Mouse (Mus musculus) midbrain, postnatal 0 days (tissue): ENCODE data around the gene Hspb8. TPM values are rescaled to one million over a fixed set of nuclear protein-coding genes. Genes with fewer than 3 reads are reported as not detected.
A peak's percentile ranks its signal among the peaks of the same experiment; 100 is the strongest.

ENCODE experiments used
- ATAC-seq: fragments of 200-750 bp; cut with Nextera tagmentation; 2 replicates; pipeline ENCODE4 v1.8.0; 2017; ENCODE audit warnings: moderate number of reproducible peaks, mild to moderate bottlenecking, moderate TSS enrichment, moderate library complexity; ENCODE audit not compliant: low FRiP score
- DNase-seq: peaks from one replicate; pipeline ENCODE4 v3.0.0-alpha.2; 2015; ENCODE audit warnings: low spot score
- H3K27ac ChIP-seq: fragments of 300-500 bp; sonication (generic); 2 replicates; pipeline ENCODE4 v1.5.1; 2014; ENCODE audit warnings: low read depth, mild to moderate bottlenecking, low read length, mixed read lengths
- H3K27me3 ChIP-seq: fragments of 300-500 bp; sonication (generic); 2 replicates; pipeline ENCODE4 v1.6.1; 2014; ENCODE audit warnings: low read length, control low read depth, mixed read lengths; ENCODE audit not compliant: insufficient read depth
- H3K36me3 ChIP-seq: fragments of 300-500 bp; sonication (generic); 2 replicates; pipeline ENCODE4 v1.6.1; 2014; ENCODE audit warnings: low read length, control low read depth, mixed read lengths; ENCODE audit not compliant: insufficient read depth
- H3K4me1 ChIP-seq: fragments of 300-500 bp; sonication (generic); 2 replicates; pipeline ENCODE4 v1.6.1; 2014; ENCODE audit warnings: mild to moderate bottlenecking, control low read depth, antibody characterized with exemption, low read length, mixed read lengths; ENCODE audit not compliant: insufficient read depth
- H3K4me2 ChIP-seq: fragments of 300-500 bp; sonication (generic); 2 replicates; pipeline ENCODE4 v1.6.1; 2014; ENCODE audit warnings: low read depth, mild to moderate bottlenecking, low read length, mixed read lengths; ENCODE audit not compliant: poor library complexity, severe bottlenecking
- H3K4me3 ChIP-seq: fragments of 300-500 bp; sonication (generic); 2 replicates; pipeline ENCODE4 v1.5.1; 2014; ENCODE audit warnings: low read depth, mild to moderate bottlenecking, low read length, moderate library complexity
- H3K9ac ChIP-seq: fragments of 300-500 bp; sonication (generic); replicated peaks from 2 replicates; pipeline ENCODE4 v1.6.1; 2014; ENCODE audit warnings: mild to moderate bottlenecking, low read length, moderate library complexity, mixed read lengths; ENCODE audit not compliant: poor library complexity, severe bottlenecking
- H3K9me3 ChIP-seq: fragments of 300-500 bp; sonication (generic); 2 replicates; pipeline ENCODE4 v1.6.1; 2016; ENCODE audit warnings: low read length, control low read depth
- CTCF ChIP-seq: IDR thresholded peaks from 2 replicates; pipeline ENCODE4 v1.5.1; 2016; ENCODE audit warnings: antibody characterized with exemption, mild to moderate bottlenecking
- WGBS: fragments of 180-500 bp; shearing (Covaris S2); extraction: QIAGEN DNeasy Blood & Tissue Kit; methylation state at CpG from one replicate; pipeline ENCODE4 v1.1.7; 2014; 5-methylcytosine and 5-hydroxymethylcytosine counted together
- polyA plus RNA-seq: library from polyadenylated mRNA; unstranded; fragments of >200 nt; fragmentation: Nextera tagmentation; extraction: Ambion mirVana; gene quantifications from 2 replicates; pipeline ENCODE4 v1.2.1, GENCODE M21; 2015
- total RNA-seq: library from RNA; depleted of rRNA; stranded (reverse); fragments of >200 nt; gene quantifications from 2 replicates; pipeline ENCODE4 v1.2.3, GENCODE M21; 2014

Gene Hspb8
- total and polyA plus RNA-seq, 2 experiments from 2014 or later: 7.5 to 19.8 TPM

GRCm38 (mm10) chr5:116416208-116416607, 6.5 kb downstream of the Hspb8 start:
- TF ChIP-seq CTCF: no peak
- no peaks in the 10 kb centered on the region for H3K36me3 ChIP-seq
- no peak overlapping the region for H3K27ac ChIP-seq
- no peak overlapping the region for H3K4me3 ChIP-seq
- no peaks in the 10 kb centered on the region for H3K27me3 ChIP-seq
- H3K4me2 ChIP-seq: no peak overlapping the region
- DNase-seq (no peak), ATAC-seq (no peak)
- H3K4me1 ChIP-seq: no peaks in the 10 kb centered on the region
- H3K9me3 ChIP-seq: no peaks in the 10 kb centered on the region
- WGBS: 13% methylated on average over 5 of the region's 5 CpGs
- no peak overlapping the region for H3K9ac ChIP-seq

GRCm38 (mm10) chr5:116409689-116410590, 12.7 kb downstream of the Hspb8 start:
- ATAC-seq (no peak), DNase-seq (no peak)
- Histone ChIP-seq H3K27ac (no peak overlapping the region), H3K27me3 (no peaks in the 10 kb centered on the region; the same call in 1 of the 2 replicates), H3K36me3 (no peaks in the 10 kb centered on the region), H3K9me3 (no peaks in the 10 kb centered on the region), H3K4me2 (no peak overlapping the region), H3K4me1 (no peaks in the 10 kb centered on the region; the same call in 1 of the 2 replicates), H3K4me3 (no peak overlapping the region), H3K9ac (no peak overlapping the region)
- no peak for TF ChIP-seq CTCF
- 8% methylated on average over 16 of the region's 16 CpGs for WGBS

DNA sequence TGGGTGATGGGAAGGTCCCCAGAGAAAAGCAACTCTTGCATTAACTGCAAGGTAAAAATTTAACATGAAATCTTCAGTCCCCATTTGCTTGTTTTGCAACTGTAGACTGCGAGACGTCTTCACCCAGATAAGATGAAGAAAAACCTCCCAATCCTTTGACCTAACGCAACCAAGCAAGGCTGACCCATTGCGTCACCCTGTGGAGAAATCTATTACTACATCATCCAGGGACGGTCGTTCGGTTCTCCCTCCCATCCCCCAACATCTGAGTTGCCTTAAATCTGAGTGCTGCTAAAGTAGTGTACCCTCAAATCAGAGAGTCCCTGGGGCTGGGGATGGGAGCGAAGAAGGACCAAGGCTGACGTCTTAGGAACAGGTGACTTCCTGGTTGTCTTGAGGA, 13.7 kb downstream of the Hspb8 start:
- Histone ChIP-seq H3K4me2 (no peak overlapping the region), H3K4me1 (no peaks in the 10 kb centered on the region; the same call in 1 of the 2 replicates), H3K9me3 (no peaks in the 10 kb centered on the region), H3K9ac (no peak overlapping the region), H3K4me3 (no peak overlapping the region), H3K27ac (no peak overlapping the region), H3K36me3 (no peaks in the 10 kb centered on the region), H3K27me3 (no peaks in the 10 kb centered on the region; the same call in 1 of the 2 replicates)
- 66% methylated on average over 9 of the region's 9 CpGs for WGBS
- DNase-seq (no peak), ATAC-seq (no peak)
- peak; percentile 53 for TF ChIP-seq CTCF

DNA sequence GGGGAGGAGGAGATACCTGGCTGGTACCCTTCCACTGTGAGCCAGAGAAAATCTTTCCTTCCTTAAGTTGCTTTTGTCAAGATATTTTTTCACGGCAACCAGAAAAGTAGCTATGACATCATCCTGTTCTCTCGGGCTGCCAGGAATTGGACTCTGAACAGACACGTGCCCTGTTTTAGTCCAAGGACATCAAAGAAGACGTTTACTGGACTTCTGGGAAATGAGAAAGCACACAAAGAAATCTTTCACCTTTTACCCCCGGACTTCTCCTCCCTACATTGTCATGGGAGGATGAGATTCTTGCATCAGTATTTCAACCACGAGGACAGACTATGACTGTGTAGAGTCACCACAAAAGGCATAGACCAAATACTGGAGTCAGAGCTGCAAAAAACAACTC, 14.7 kb downstream of the Hspb8 start:
- H3K27ac ChIP-seq: no peak overlapping the region
- H3K27me3 ChIP-seq: no peaks in the 10 kb centered on the region; the same call in 1 of the 2 replicates
- no peak overlapping the region for H3K4me2 ChIP-seq
- 14% methylated on average over 6 of the region's 6 CpGs for WGBS
- H3K9me3 ChIP-seq: no peaks in the 10 kb centered on the region
- no peaks in the 10 kb centered on the region; the same call in 1 of the 2 replicates for H3K4me1 ChIP-seq
- H3K9ac ChIP-seq: no peak overlapping the region
- no peak for TF ChIP-seq CTCF
- H3K4me3 ChIP-seq: no peak overlapping the region
- no peaks in the 10 kb centered on the region for H3K36me3 ChIP-seq
- ATAC-seq: no peak
- DNase-seq: peak; percentile 28

GRCm38 (mm10) chr5:116407321-116407720, 15.3 kb downstream of the Hspb8 start:
- no peak for TF ChIP-seq CTCF
- no peak overlapping the region for H3K27ac ChIP-seq

GRCm38 (mm10) chr5:116406507-116406906, 16.2 kb downstream of the Hspb8 start:
- TF ChIP-seq CTCF: no peak
- ATAC-seq: no peak
- Histone ChIP-seq H3K4me3 (no peak overlapping the region), H3K9me3 (no peaks in the 10 kb centered on the region), H3K4me2 (no peak overlapping the region), H3K27ac (no peak overlapping the region), H3K36me3 (no peaks in the 10 kb centered on the region), H3K27me3 (no peaks in the 10 kb centered on the region; the same call in 1 of the 2 replicates), H3K9ac (no peak overlapping the region), H3K4me1 (no peaks in the 10 kb centered on the region; the same call in 1 of the 2 replicates)
- 69% methylated on average over 3 of the region's 3 CpGs for WGBS
- no peak for DNase-seq

More at GRCm38 (mm10) chr5:116407321-116407720, 15.3 kb downstream of the Hspb8 start:
- Histone ChIP-seq H3K4me1 (no peaks in the 10 kb centered on the region; the same call in 1 of the 2 replicates), H3K9ac (no peak overlapping the region), H3K9me3 (no peaks in the 10 kb centered on the region), H3K36me3 (no peaks in the 10 kb centered on the region), H3K4me2 (no peak overlapping the region), H3K4me3 (no peak overlapping the region), H3K27me3 (no peaks in the 10 kb centered on the region; the same call in 1 of the 2 replicates)
- ATAC-seq: no peak
- no peak for DNase-seq
- WGBS: 10% methylated on average over 4 of the region's 4 CpGs
